Mouse (Mus musculus) embryonic facial prominence, embryonic 15.5 days (tissue): Measurements from ENCODE around the gene Fam53b. TPM values are rescaled to one million over a fixed set of nuclear protein-coding genes. Genes with fewer than 3 reads are reported as not detected.
"Not testable (repeated sequence)": the region's sequence is repeated elsewhere in the genome, so short reads cannot be mapped to it uniquely, and the experiment has no call there.

Experiments
- ATAC-seq: fragments of 200-750 bp; cut with Nextera tagmentation; 2 replicates; pipeline ENCODE4 v1.8.0; 2017; ENCODE audit warnings: low read depth, moderate TSS enrichment; ENCODE audit not compliant: insufficient number of reproducible peaks, low FRiP score, low TSS enrichment
- H3K27ac ChIP-seq: fragments of 300-500 bp; sonication (generic); replicated peaks from 2 replicates; pipeline ENCODE4 v1.5.1; 2015; ENCODE audit warnings: mild to moderate bottlenecking, inconsistent platforms
- H3K27me3 ChIP-seq: fragments of 300-500 bp; sonication (generic); 2 replicates; pipeline ENCODE4 v1.6.1; 2015; ENCODE audit warnings: inconsistent platforms
- H3K36me3 ChIP-seq: fragments of 300-500 bp; sonication (generic); 2 replicates; pipeline ENCODE4 v1.6.1; 2015; ENCODE audit warnings: mild to moderate bottlenecking, inconsistent platforms
- H3K4me1 ChIP-seq: fragments of 300-500 bp; sonication (generic); 2 replicates; pipeline ENCODE4 v1.6.1; 2015; ENCODE audit warnings: inconsistent platforms
- H3K4me2 ChIP-seq: fragments of 300-500 bp; sonication (generic); replicated peaks from 2 replicates; pipeline ENCODE4 v1.6.1; 2015; ENCODE audit warnings: mild to moderate bottlenecking, inconsistent platforms
- H3K4me3 ChIP-seq: fragments of 300-500 bp; sonication (generic); replicated peaks from 2 replicates; pipeline ENCODE4 v1.5.1; 2015; ENCODE audit warnings: mild to moderate bottlenecking, inconsistent platforms
- H3K9ac ChIP-seq: fragments of 300-500 bp; sonication (generic); 2 replicates; pipeline ENCODE4 v1.6.1; 2015; ENCODE audit warnings: inconsistent platforms
- H3K9me3 ChIP-seq: fragments of 300-500 bp; sonication (generic); replicated peaks from 2 replicates; pipeline ENCODE4 v1.6.1; 2016; ENCODE audit warnings: inconsistent platforms
- WGBS: fragments of 180-500 bp; shearing (Covaris S2); methylation state at CpG from one replicate; pipeline ENCODE4 v1.1.7; 2015; 5-methylcytosine and 5-hydroxymethylcytosine counted together
- polyA plus RNA-seq: library from polyadenylated mRNA; unstranded; fragments of >200 nt; fragmentation: Nextera tagmentation; extraction: Ambion mirVana; gene quantifications from 2 replicates; pipeline ENCODE4 v1.2.1, GENCODE M21; 2015

The Fam53b gene
- polyA plus RNA-seq, 1 experiment from 2014 or later: 22.5 TPM

- no peaks in the 10 kb centered on the region for H3K9me3 ChIP-seq
- 83% methylated on average over 20 of the region's 20 CpGs for WGBS
- ATAC-seq: no peak
- peaks cover 17% of the 10 kb centered on the region for H3K4me1 ChIP-seq
- H3K36me3 ChIP-seq: no peaks in the 10 kb centered on the region
- H3K9ac ChIP-seq: no peak overlapping the region
- no peak overlapping the region for H3K4me2 ChIP-seq
- H3K4me3 ChIP-seq: no peak overlapping the region
- no peak overlapping the region for H3K27ac ChIP-seq
- no peaks in the 10 kb centered on the region for H3K27me3 ChIP-seq
Measured at GRCm38 (mm10) chr7:132669999-132670862, 143.5 kb downstream of the Fam53b start.

GRCm38 (mm10) chr7:132668604-132669003 lies 145.1 kb downstream of the Fam53b start:
- Histone ChIP-seq H3K4me3 (no peak overlapping the region), H3K4me2 (no peak overlapping the region), H3K27ac (no peak overlapping the region), H3K4me1 (peaks cover 6% of the 10 kb centered on the region; the same call in 1 of the 2 replicates), H3K27me3 (no peaks in the 10 kb centered on the region), H3K9ac (no peak overlapping the region), H3K9me3 (no peaks in the 10 kb centered on the region), H3K36me3 (no peaks in the 10 kb centered on the region)
- ATAC-seq: no peak
- 56% methylated on average over 2 of the region's 2 CpGs for WGBS

GRCm38 (mm10) chr7:132666516-132666915 lies 147.2 kb downstream of the Fam53b start:
- 70% methylated on average over 4 of the region's 4 CpGs for WGBS

GRCm38 (mm10) chr7:132665664-132666382 lies 147.9 kb downstream of the Fam53b start:
- WGBS: 41% methylated on average over 8 of the region's 8 CpGs
- Histone ChIP-seq H3K36me3 (no peaks in the 10 kb centered on the region), H3K27me3 (no peaks in the 10 kb centered on the region), H3K9me3 (no peaks in the 10 kb centered on the region), H3K4me3 (no peak overlapping the region), H3K9ac (no peak overlapping the region), H3K4me2 (no peak overlapping the region), H3K4me1 (peaks cover 1% of the 10 kb centered on the region; the same call in 1 of the 2 replicates), H3K27ac (no peak overlapping the region)
- no peak for ATAC-seq

More at GRCm38 (mm10) chr7:132666516-132666915, 147.2 kb downstream of the Fam53b start:
- Histone ChIP-seq H3K4me1 (no peaks in the 10 kb centered on the region), H3K27me3 (no peaks in the 10 kb centered on the region), H3K9ac (no peak overlapping the region), H3K36me3 (no peaks in the 10 kb centered on the region), H3K27ac (no peak overlapping the region), H3K4me2 (no peak overlapping the region), H3K4me3 (no peak overlapping the region), H3K9me3 (no peaks in the 10 kb centered on the region)
- no peak for ATAC-seq

GRCm38 (mm10) chr7:132664815-132665214 lies 148.9 kb downstream of the Fam53b start:
- no peaks in the 10 kb centered on the region for H3K9me3 ChIP-seq
- peaks cover 9% of the 10 kb centered on the region for H3K4me1 ChIP-seq
- no peak overlapping the region for H3K4me2 ChIP-seq
- WGBS: 74% methylated on average over 6 of the region's 6 CpGs
- no peaks in the 10 kb centered on the region for H3K27me3 ChIP-seq
- no peak overlapping the region for H3K27ac ChIP-seq
- H3K9ac ChIP-seq: no peak overlapping the region
- no peak for ATAC-seq
- H3K4me3 ChIP-seq: no peak overlapping the region
- H3K36me3 ChIP-seq: no peaks in the 10 kb centered on the region

GRCm38 (mm10) chr7:132662831-132663230 lies 150.9 kb downstream of the Fam53b start:
- H3K9me3 ChIP-seq, H3K4me3 ChIP-seq, H3K4me2 ChIP-seq, H3K27ac ChIP-seq, H3K9ac ChIP-seq, H3K27me3 ChIP-seq, ATAC-seq, H3K36me3 ChIP-seq: not testable (repeated sequence)
- WGBS: 68% methylated on average over 6 of the region's 6 CpGs
- peaks cover 29% of the 10 kb centered on the region for H3K4me1 ChIP-seq

Other genes starting within 250 kb of the Fam53b start
- 225 and 237 TPM in 2 replicates for gene Oat, start 237.5 kb downstream of the Fam53b start, polyA plus RNA-seq
- 0.05 TPM in 1 of 2 replicates, not detected in the other for gene Nkx1-2, start 214.2 kb downstream of the Fam53b start, polyA plus RNA-seq
- 14.4 and 17.4 TPM in 2 replicates for gene Lhpp, start 203.2 kb downstream of the Fam53b start, polyA plus RNA-seq
- 63.9 and 66.9 TPM in 2 replicates for gene Eef1akmt2, start 38.8 kb upstream of the Fam53b start, polyA plus RNA-seq
- 33.9 and 38.1 TPM in 2 replicates for gene Abraxas2, start 45.3 kb upstream of the Fam53b start, polyA plus RNA-seq
- gene Zranb1, start 117.3 kb upstream of the Fam53b start, polyA plus RNA-seq: 17.1 and 17.6 TPM in 2 replicates